Mouse (Mus musculus): Measurements from ENCODE around the gene Slc4a11. TPM values are rescaled to one million over a fixed set of nuclear protein-coding genes. Genes with fewer than 3 reads are reported as not detected.

Gene Slc4a11
- polyA plus RNA-seq (2012; rRNA removed) (0.09 and 0.12 TPM in 2 replicates), polyA plus RNA-seq (2014; fragmentation: Nextera tagmentation; extraction: Ambion mirVana) (0.14 TPM in 1 of 2 replicates, not detected in the other)

- Histone ChIP-seq H3K9ac (replicated peaks) (no peak within 1 kb of the TSS), H3K27ac (no peak within 1 kb of the TSS), H3K36me3 (replicated peaks; ENCODE audit: control insufficient read depth, insufficient read depth, low read depth) (no peaks in the 10 kb centered on the region), H3K4me3 (ENCODE audit: insufficient read depth in 1 of 2, low read depth in 2 of 2, low read length in 2 of 2) (peak within 1 kb of the TSS; percentile 30 to 36), H3K27me3 (ENCODE audit: control insufficient read depth, insufficient read depth, low read length) (peaks cover 40% of the 10 kb centered on the region), H3K9me3 (ENCODE audit: control insufficient read depth, low read length) (no peaks in the 10 kb centered on the region), H3K4me1 (replicated peaks; ENCODE audit: control insufficient read depth in 2 of 2, insufficient read depth in 2 of 2, low read length in 1 of 2) (0 out of 4 replicates have a peak, but pooled peaks cover 0 to 2% of the 10 kb centered on the region in 2 experiments), H3K4me2 (ENCODE audit: low read depth) (peak within 1 kb of the TSS; percentile 57)
- under 1% methylated on average over 65 of the region's 65 CpGs for WGBS (ENCODE audit: insufficient replicate concordance)
- no peak for TF ChIP-seq CTCF (IDR thresholded peaks at IDR 0.05; ENCODE audit: low read depth)
- TF ChIP-seq EP300 (IDR thresholded peaks at IDR 0.05; ENCODE audit: low read depth) = no peak
- DNase-seq (ENCODE audit: low read depth in 3 of 3, low spot score in 3 of 3) (peak in 2 of 3 experiments; percentile 11 to 23), ATAC-seq (ENCODE audit: insufficient read depth) (peak; percentile 70; the same call in 1 of the 2 replicates)
Measured at GRCm38 (mm10) chr2:130697153-130697810, at the start of gene Slc4a11. TSS of gene Slc4a11 (minus strand) at chr2:130697519.

DNA sequence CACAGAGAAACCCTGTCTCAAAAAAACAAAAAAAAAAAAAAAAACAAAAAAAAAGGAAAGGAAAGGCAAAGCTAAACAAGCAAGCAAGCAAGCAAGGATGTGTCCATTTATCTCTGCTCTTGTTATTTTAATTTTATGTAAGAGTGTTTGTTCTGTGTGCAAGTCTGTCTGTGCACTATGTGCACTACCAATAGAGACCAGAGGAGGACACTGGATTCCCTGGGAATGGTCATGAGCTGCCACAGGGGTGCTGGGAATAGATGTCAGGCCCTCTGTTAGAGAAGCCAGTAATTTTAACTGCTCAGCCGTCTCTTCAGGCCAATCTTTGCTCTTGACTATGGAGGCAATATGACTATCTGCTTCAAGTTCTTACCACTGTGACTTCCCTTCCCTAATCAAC lies 46.3 kb upstream of the Slc4a11 start:
- TF ChIP-seq CTCF (IDR thresholded peaks at IDR 0.05; ENCODE audit: low read depth) = no peak
- no peak for TF ChIP-seq EP300 (IDR thresholded peaks at IDR 0.05; ENCODE audit: low read depth)
- no peaks in the 10 kb centered on the region for H3K9me3 ChIP-seq (ENCODE audit: control insufficient read depth, low read length)
- no peak overlapping the region for H3K27ac ChIP-seq
- WGBS (ENCODE audit: insufficient replicate concordance) = 70% methylated on average over 1 of the region's 1 CpGs
- ATAC-seq (ENCODE audit: insufficient read depth) (no peak), DNase-seq (ENCODE audit: low read depth in 3 of 3, low spot score in 3 of 3) (no peak)
- H3K27me3 ChIP-seq (ENCODE audit: control insufficient read depth, insufficient read depth, low read length) = no peaks in the 10 kb centered on the region
- no peak overlapping the region for H3K4me2 ChIP-seq (ENCODE audit: low read depth)
- no peak overlapping the region for H3K4me3 ChIP-seq (ENCODE audit: insufficient read depth in 1 of 2, low read depth in 2 of 2, low read length in 2 of 2)
- H3K4me1 ChIP-seq (replicated peaks; ENCODE audit: control insufficient read depth in 2 of 2, insufficient read depth in 2 of 2, low read length in 1 of 2) = no peaks in the 10 kb centered on the region
- peaks cover 2% of the 10 kb centered on the region for H3K36me3 ChIP-seq (replicated peaks; ENCODE audit: control insufficient read depth, insufficient read depth, low read depth)
- H3K9ac ChIP-seq (replicated peaks) = no peak overlapping the region

DNA sequence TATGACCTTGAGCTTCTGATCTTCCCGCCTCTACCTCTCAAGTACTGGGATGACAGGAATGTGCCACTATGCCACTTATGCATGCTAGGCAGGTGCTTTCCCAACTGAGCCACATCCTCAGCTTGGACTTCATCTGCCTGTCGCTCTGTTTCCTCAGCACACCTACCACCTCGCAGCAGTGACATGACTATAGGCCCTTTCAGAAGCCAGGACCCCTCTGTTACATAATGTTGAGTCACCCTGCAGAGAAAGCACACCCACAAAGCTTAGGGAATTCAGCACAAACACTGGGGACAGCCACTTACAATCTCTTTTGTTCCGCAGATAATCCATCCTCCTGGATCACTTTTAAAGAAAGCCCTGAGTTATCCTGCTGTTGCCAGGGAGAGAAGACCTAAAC lies 42.8 kb upstream of the Slc4a11 start:
- H3K36me3 ChIP-seq (replicated peaks; ENCODE audit: control insufficient read depth, insufficient read depth, low read depth) = peaks cover 2% of the 10 kb centered on the region; the same call in 1 of the 2 replicates
- no peak for DNase-seq (ENCODE audit: low read depth in 3 of 3, low spot score in 3 of 3)
- TF ChIP-seq CTCF (IDR thresholded peaks at IDR 0.05; ENCODE audit: low read depth) (no peak), EP300 (IDR thresholded peaks at IDR 0.05; ENCODE audit: low read depth) (no peak)
- no peak overlapping the region for H3K9ac ChIP-seq (replicated peaks)
- ATAC-seq (ENCODE audit: insufficient read depth) = no peak
- no peaks in the 10 kb centered on the region for H3K27me3 ChIP-seq (ENCODE audit: control insufficient read depth, insufficient read depth, low read length)
- 65% methylated on average over 4 of the region's 4 CpGs for WGBS (ENCODE audit: insufficient replicate concordance)
- H3K27ac ChIP-seq = no peak overlapping the region
- no peak overlapping the region for H3K4me2 ChIP-seq (ENCODE audit: low read depth)
- H3K4me3 ChIP-seq (ENCODE audit: insufficient read depth in 1 of 2, low read depth in 2 of 2, low read length in 2 of 2) = no peak overlapping the region
- H3K4me1 ChIP-seq (replicated peaks; ENCODE audit: control insufficient read depth in 2 of 2, insufficient read depth in 2 of 2, low read length in 1 of 2) = no peaks in the 10 kb centered on the region
- no peaks in the 10 kb centered on the region for H3K9me3 ChIP-seq (ENCODE audit: control insufficient read depth, low read length)

GRCm38 (mm10) chr2:130738019-130738418 lies 40.7 kb upstream of the Slc4a11 start:
- no peak overlapping the region for H3K27ac ChIP-seq
- no peaks in the 10 kb centered on the region for H3K27me3 ChIP-seq (ENCODE audit: control insufficient read depth, insufficient read depth, low read length)
- DNase-seq (ENCODE audit: low read depth in 3 of 3, low spot score in 3 of 3) (no peak), ATAC-seq (ENCODE audit: insufficient read depth) (no peak)
- WGBS (ENCODE audit: insufficient replicate concordance) = 72% methylated on average over 6 of the region's 6 CpGs
- H3K4me1 ChIP-seq (replicated peaks; ENCODE audit: control insufficient read depth in 2 of 2, insufficient read depth in 2 of 2, low read length in 1 of 2) = no peaks in the 10 kb centered on the region
- no peaks in the 10 kb centered on the region for H3K9me3 ChIP-seq (ENCODE audit: control insufficient read depth, low read length)
- no peak overlapping the region for H3K9ac ChIP-seq (replicated peaks)
- no peak overlapping the region for H3K4me2 ChIP-seq (ENCODE audit: low read depth)
- H3K36me3 ChIP-seq (replicated peaks; ENCODE audit: control insufficient read depth, insufficient read depth, low read depth) = no peaks in the 10 kb centered on the region; the same call in 1 of the 2 replicates
- TF ChIP-seq CTCF (IDR thresholded peaks at IDR 0.05; ENCODE audit: low read depth) (no peak), EP300 (IDR thresholded peaks at IDR 0.05; ENCODE audit: low read depth) (no peak)
- H3K4me3 ChIP-seq (ENCODE audit: insufficient read depth in 1 of 2, low read depth in 2 of 2, low read length in 2 of 2) = no peak overlapping the region

- Histone ChIP-seq H3K27ac (no peak overlapping the region), H3K4me2 (ENCODE audit: low read depth) (no peak overlapping the region), H3K9me3 (ENCODE audit: control insufficient read depth, low read length) (no peaks in the 10 kb centered on the region), H3K4me1 (replicated peaks; ENCODE audit: control insufficient read depth in 2 of 2, insufficient read depth in 2 of 2, low read length in 1 of 2) (no peaks in the 10 kb centered on the region), H3K36me3 (replicated peaks; ENCODE audit: control insufficient read depth, insufficient read depth, low read depth) (no peaks in the 10 kb centered on the region; the same call in 1 of the 2 replicates), H3K9ac (replicated peaks) (no peak overlapping the region), H3K27me3 (ENCODE audit: control insufficient read depth, insufficient read depth, low read length) (no peaks in the 10 kb centered on the region), H3K4me3 (ENCODE audit: insufficient read depth in 1 of 2, low read depth in 2 of 2, low read length in 2 of 2) (no peak overlapping the region)
- no peak for DNase-seq (ENCODE audit: low read depth in 3 of 3, low spot score in 3 of 3)
- TF ChIP-seq EP300 (IDR thresholded peaks at IDR 0.05; ENCODE audit: low read depth) = no peak
- no peak for TF ChIP-seq CTCF (IDR thresholded peaks at IDR 0.05; ENCODE audit: low read depth)
- ATAC-seq (ENCODE audit: insufficient read depth) = no peak
- WGBS (ENCODE audit: insufficient replicate concordance) = 74% methylated on average over 5 of the region's 5 CpGs
Measured at GRCm38 (mm10) chr2:130735281-130735680, 38.0 kb upstream of the Slc4a11 start.

Data from liver, embryonic 14.5 days (tissue).